Mouse (Mus musculus): Measurements from ENCODE around the gene Dennd4b. TPM values are rescaled to one million over a fixed set of nuclear protein-coding genes. Genes with fewer than 3 reads are reported as not detected.

Gene Dennd4b
- polyA plus RNA-seq, 1 experiment from 2014 or later: 2.3 TPM

DNA sequence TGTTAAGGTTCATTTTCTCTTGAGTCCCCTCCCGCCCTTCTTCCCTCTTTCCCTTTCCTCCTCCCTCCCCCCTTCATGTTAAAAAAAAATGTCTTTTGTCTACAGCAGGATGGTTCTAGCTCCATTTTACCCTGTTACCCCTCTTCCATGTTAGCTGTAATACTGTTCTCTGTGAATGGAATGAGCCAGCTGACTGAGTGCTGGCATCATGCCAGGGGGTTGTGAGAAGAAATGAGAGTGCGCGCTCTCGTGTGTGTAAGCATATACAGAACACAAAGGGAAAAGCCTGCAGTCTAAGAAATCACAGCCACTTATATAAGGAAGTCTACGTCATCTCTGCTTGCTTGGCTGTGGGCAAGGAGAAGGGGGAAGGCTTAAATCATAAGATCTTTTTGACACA, 58.1 kb downstream of the Dennd4b start:
- no peaks in the 10 kb centered on the region for H3K9me3 ChIP-seq (ENCODE audit: low read length)
- 4% methylated on average over 5 of the region's 5 CpGs for WGBS
- peak overlapping the region; percentile 17; the same call in 1 of the 2 replicates for H3K4me2 ChIP-seq (replicated peaks; ENCODE audit: low read depth, low read length)
- ATAC-seq (peak; percentile 99), DNase-seq (ENCODE audit: low spot score) (peak; percentile 98)
- H3K27ac ChIP-seq (ENCODE audit: low read length): peak overlapping the region; percentile 7; the same call in 1 of the 2 replicates
- H3K27me3 ChIP-seq (replicated peaks; ENCODE audit: insufficient read depth, low read length): no peaks in the 10 kb centered on the region
- peaks cover 9% of the 10 kb centered on the region for H3K4me1 ChIP-seq (ENCODE audit: insufficient read depth, low read depth, low read length)
- H3K4me3 ChIP-seq (ENCODE audit: low read depth, low read length): no peak overlapping the region
- H3K9ac ChIP-seq (replicated peaks; ENCODE audit: low read depth): no peak overlapping the region
- H3K36me3 ChIP-seq (ENCODE audit: insufficient read depth, low read length): no peaks in the 10 kb centered on the region
- TF ChIP-seq EP300 (IDR thresholded peaks at IDR 0.05) (peak; percentile 74; the same call in 1 of the 2 replicates), CTCF (IDR thresholded peaks at IDR 0.05) (no peak)

Small RNA genes lying within 50 kb of the gene (microRNA-seq; reads per million reads assigned to microRNA genes)
- gene Mir7012: not detected

Other genes starting within 250 kb of the Dennd4b start
- 144 and 146 TPM in 2 replicates for gene 4933434E20Rik, start 213.5 kb upstream of the Dennd4b start, polyA plus RNA-seq (2015; fragmentation: Nextera tagmentation; extraction: Ambion mirVana)
- 101 and 118 TPM in 2 replicates for gene Ubap2l, start 212.6 kb upstream of the Dennd4b start, polyA plus RNA-seq (2015; fragmentation: Nextera tagmentation; extraction: Ambion mirVana)
- 506 and 509 TPM in 2 replicates for gene Tpm3, start 192.5 kb upstream of the Dennd4b start, polyA plus RNA-seq (2015; fragmentation: Nextera tagmentation; extraction: Ambion mirVana)
- gene Nup210l, start 161.1 kb upstream of the Dennd4b start, polyA plus RNA-seq (2015; fragmentation: Nextera tagmentation; extraction: Ambion mirVana): 0.10 and 0.17 TPM in 2 replicates
- 1,752 and 1,909 TPM in 2 replicates for gene Rps27, start 51.5 kb upstream of the Dennd4b start, polyA plus RNA-seq (2015; fragmentation: Nextera tagmentation; extraction: Ambion mirVana)
- gene Rab13, start 51.5 kb upstream of the Dennd4b start, polyA plus RNA-seq (2015; fragmentation: Nextera tagmentation; extraction: Ambion mirVana): 30.6 and 31.0 TPM in 2 replicates
- gene Jtb, start 33.6 kb upstream of the Dennd4b start, polyA plus RNA-seq (2015; fragmentation: Nextera tagmentation; extraction: Ambion mirVana): 148 and 154 TPM in 2 replicates
- 2.4 and 2.8 TPM in 2 replicates for gene Creb3l4, start 21.7 kb upstream of the Dennd4b start, polyA plus RNA-seq (2015; fragmentation: Nextera tagmentation; extraction: Ambion mirVana)
- 143 and 152 TPM in 2 replicates for gene Slc39a1, start 17.0 kb upstream of the Dennd4b start, polyA plus RNA-seq (2015; fragmentation: Nextera tagmentation; extraction: Ambion mirVana)
- 11.9 and 16.2 TPM in 2 replicates for gene Crtc2, start 11.0 kb upstream of the Dennd4b start, polyA plus RNA-seq (2015; fragmentation: Nextera tagmentation; extraction: Ambion mirVana)
- 9.2 and 10.1 TPM in 2 replicates for gene Gatad2b, start 28.0 kb downstream of the Dennd4b start, polyA plus RNA-seq (2015; fragmentation: Nextera tagmentation; extraction: Ambion mirVana)
- 16.0 and 18.0 TPM in 2 replicates for gene Slc27a3, start 124.8 kb downstream of the Dennd4b start, polyA plus RNA-seq (2015; fragmentation: Nextera tagmentation; extraction: Ambion mirVana)
- 10.6 and 13.9 TPM in 2 replicates for gene Ints3, start 168.4 kb downstream of the Dennd4b start, polyA plus RNA-seq (2015; fragmentation: Nextera tagmentation; extraction: Ambion mirVana)
- 30.0 and 35.8 TPM in 2 replicates for gene Npr1, start 200.7 kb downstream of the Dennd4b start, polyA plus RNA-seq (2015; fragmentation: Nextera tagmentation; extraction: Ambion mirVana)
- gene Ilf2, start 210.9 kb downstream of the Dennd4b start, polyA plus RNA-seq (2015; fragmentation: Nextera tagmentation; extraction: Ambion mirVana): 58.4 and 65.8 TPM in 2 replicates
- gene Snapin, start 225.8 kb downstream of the Dennd4b start, polyA plus RNA-seq (2015; fragmentation: Nextera tagmentation; extraction: Ambion mirVana): 97.9 and 101 TPM in 2 replicates
- gene Chtop, start 244.3 kb downstream of the Dennd4b start, polyA plus RNA-seq (2015; fragmentation: Nextera tagmentation; extraction: Ambion mirVana): 85.8 and 87.8 TPM in 2 replicates
- gene S100a1, start 249.2 kb downstream of the Dennd4b start, polyA plus RNA-seq (2015; fragmentation: Nextera tagmentation; extraction: Ambion mirVana): 289 and 309 TPM in 2 replicates
- 159 and 167 TPM in 2 replicates for gene S100a13, start 249.2 kb downstream of the Dennd4b start, polyA plus RNA-seq (2015; fragmentation: Nextera tagmentation; extraction: Ambion mirVana)

Data from lung, postnatal 0 days (tissue).